Mouse (Mus musculus): Measurements from ENCODE around the gene Pdia5. TPM values are rescaled to one million over a fixed set of nuclear protein-coding genes. Genes with fewer than 3 reads are reported as not detected.

Gene Pdia5
- 26.6 and 26.9 TPM in 2 replicates for polyA plus RNA-seq (2015; fragmentation: Nextera tagmentation; extraction: Ambion mirVana)

- H3K4me1 ChIP-seq (ENCODE audit: control insufficient read depth, insufficient read depth, low read length): peaks cover 17% of the 10 kb centered on the region
- H3K9me3 ChIP-seq (replicated peaks; ENCODE audit: control insufficient read depth, low read length): no peaks in the 10 kb centered on the region
- under 1% methylated on average over 66 of the region's 66 CpGs for WGBS
- H3K4me3 ChIP-seq (ENCODE audit: low read length): peak within 1 kb of the TSS; percentile 86
- H3K36me3 ChIP-seq (ENCODE audit: control insufficient read depth, insufficient read depth): no peaks in the 10 kb centered on the region
- peak; percentile 95 for ATAC-seq (replicated peaks; ENCODE audit: extremely low read depth, insufficient read depth, low FRiP score)
- H3K4me2 ChIP-seq (ENCODE audit: low read depth, low read length): peak within 1 kb of the TSS; percentile 91
- no peaks in the 10 kb centered on the region for H3K27me3 ChIP-seq (ENCODE audit: control insufficient read depth, insufficient read depth, low read length)
- H3K9ac ChIP-seq (ENCODE audit: low read length): peak within 1 kb of the TSS; percentile 81
- no peak within 1 kb of the TSS for H3K27ac ChIP-seq (ENCODE audit: low read length)
Observed at GRCm38 (mm10) chr16:35490231-35491070, at the start of gene Pdia5. Gene Pdia5 (minus strand): TSS chr16:35490873.

DNA sequence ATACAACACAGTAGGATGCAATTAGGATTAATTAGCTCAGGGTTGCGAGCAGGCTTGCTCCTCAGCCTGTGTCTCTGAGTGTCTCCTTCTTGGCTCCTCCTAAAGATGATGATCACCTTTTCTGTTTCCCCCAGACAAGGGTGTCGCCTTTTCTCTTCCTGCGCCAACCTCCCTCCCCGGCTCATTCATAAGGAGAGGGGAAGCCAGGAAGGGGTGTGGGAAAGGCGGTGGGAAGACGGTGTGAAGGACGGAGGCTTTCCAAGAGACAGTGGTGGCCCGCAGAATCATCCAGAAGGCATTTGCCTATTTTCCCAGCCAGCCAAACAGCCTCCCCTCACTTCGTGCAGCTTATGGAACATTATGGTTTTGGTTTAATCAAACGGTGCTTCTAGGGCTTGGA, 48.4 kb upstream of the Pdia5 start:
- ATAC-seq (replicated peaks; ENCODE audit: extremely low read depth, insufficient read depth, low FRiP score): no peak
- no peak overlapping the region for H3K27ac ChIP-seq (ENCODE audit: low read length)
- no peak overlapping the region for H3K4me2 ChIP-seq (ENCODE audit: low read depth, low read length)
- no peaks in the 10 kb centered on the region for H3K9me3 ChIP-seq (replicated peaks; ENCODE audit: control insufficient read depth, low read length)
- no peak overlapping the region for H3K4me3 ChIP-seq (ENCODE audit: low read length)
- WGBS: 38% methylated on average over 10 of the region's 10 CpGs
- H3K4me1 ChIP-seq (ENCODE audit: control insufficient read depth, insufficient read depth, low read length): peaks cover 14% of the 10 kb centered on the region; the same call in 1 of the 2 replicates
- H3K36me3 ChIP-seq (ENCODE audit: control insufficient read depth, insufficient read depth): no peaks in the 10 kb centered on the region
- H3K9ac ChIP-seq (ENCODE audit: low read length): no peak overlapping the region
- peaks cover 60% of the 10 kb centered on the region for H3K27me3 ChIP-seq (ENCODE audit: control insufficient read depth, insufficient read depth, low read length)

GRCm38 (mm10) chr16:35537651-35538050, 47.0 kb upstream of the Pdia5 start:
- 60% methylated on average over 8 of the region's 8 CpGs for WGBS
- no peak overlapping the region for H3K27ac ChIP-seq (ENCODE audit: low read length)
- H3K9me3 ChIP-seq (replicated peaks; ENCODE audit: control insufficient read depth, low read length): no peaks in the 10 kb centered on the region
- no peak overlapping the region for H3K4me3 ChIP-seq (ENCODE audit: low read length)
- H3K9ac ChIP-seq (ENCODE audit: low read length): no peak overlapping the region
- H3K4me1 ChIP-seq (ENCODE audit: control insufficient read depth, insufficient read depth, low read length): peaks cover 14% of the 10 kb centered on the region; the same call in 1 of the 2 replicates
- no peaks in the 10 kb centered on the region for H3K36me3 ChIP-seq (ENCODE audit: control insufficient read depth, insufficient read depth)
- H3K4me2 ChIP-seq (ENCODE audit: low read depth, low read length): no peak overlapping the region
- peaks cover 48% of the 10 kb centered on the region for H3K27me3 ChIP-seq (ENCODE audit: control insufficient read depth, insufficient read depth, low read length)
- no peak for ATAC-seq (replicated peaks; ENCODE audit: extremely low read depth, insufficient read depth, low FRiP score)

GRCm38 (mm10) chr16:35534630-35535029, 44.0 kb upstream of the Pdia5 start:
- Histone ChIP-seq H3K27ac (ENCODE audit: low read length) (no peak overlapping the region), H3K27me3 (ENCODE audit: control insufficient read depth, insufficient read depth, low read length) (peaks cover 37% of the 10 kb centered on the region), H3K4me3 (ENCODE audit: low read length) (no peak overlapping the region), H3K36me3 (ENCODE audit: control insufficient read depth, insufficient read depth) (no peaks in the 10 kb centered on the region), H3K4me2 (ENCODE audit: low read depth, low read length) (no peak overlapping the region), H3K4me1 (ENCODE audit: control insufficient read depth, insufficient read depth, low read length) (no peaks in the 10 kb centered on the region), H3K9ac (ENCODE audit: low read length) (no peak overlapping the region), H3K9me3 (replicated peaks; ENCODE audit: control insufficient read depth, low read length) (no peaks in the 10 kb centered on the region)
- ATAC-seq (replicated peaks; ENCODE audit: extremely low read depth, insufficient read depth, low FRiP score): no peak
- 58% methylated on average over 3 of the region's 3 CpGs for WGBS

GRCm38 (mm10) chr16:35524200-35524599, 33.5 kb upstream of the Pdia5 start:
- ATAC-seq (replicated peaks; ENCODE audit: extremely low read depth, insufficient read depth, low FRiP score): no peak
- WGBS: 56% methylated on average over 4 of the region's 4 CpGs
- Histone ChIP-seq H3K9ac (ENCODE audit: low read length) (no peak overlapping the region), H3K9me3 (replicated peaks; ENCODE audit: control insufficient read depth, low read length) (no peaks in the 10 kb centered on the region), H3K4me2 (ENCODE audit: low read depth, low read length) (no peak overlapping the region), H3K27ac (ENCODE audit: low read length) (no peak overlapping the region), H3K4me1 (ENCODE audit: control insufficient read depth, insufficient read depth, low read length) (no peaks in the 10 kb centered on the region), H3K36me3 (ENCODE audit: control insufficient read depth, insufficient read depth) (no peaks in the 10 kb centered on the region), H3K4me3 (ENCODE audit: low read length) (no peak overlapping the region), H3K27me3 (ENCODE audit: control insufficient read depth, insufficient read depth, low read length) (0 out of 2 replicates have a peak, but pooled peaks cover 2% of the 10 kb centered on the region)

DNA sequence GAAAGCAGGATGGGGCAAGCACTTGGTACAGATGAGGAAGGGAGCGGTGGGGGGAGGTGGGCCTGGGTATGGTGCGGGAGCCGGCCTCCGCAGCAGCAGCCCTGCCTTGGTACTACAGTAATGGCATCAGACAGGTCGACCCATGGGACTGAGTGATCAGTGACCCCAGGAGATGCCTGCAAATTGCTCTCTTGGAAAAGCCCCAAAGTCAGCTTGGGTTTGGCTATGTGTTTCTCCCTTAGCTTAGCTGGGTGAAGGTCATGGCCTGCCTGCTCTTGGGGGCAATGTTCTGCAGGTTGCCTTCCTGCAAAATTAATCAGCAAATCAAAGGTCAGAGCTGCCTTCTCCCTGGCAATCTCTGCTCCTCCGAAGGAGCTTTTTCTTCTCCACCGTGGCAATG, 28.6 kb upstream of the Pdia5 start:
- no peaks in the 10 kb centered on the region for H3K9me3 ChIP-seq (replicated peaks; ENCODE audit: control insufficient read depth, low read length)
- no peak overlapping the region for H3K27ac ChIP-seq (ENCODE audit: low read length)
- no peak overlapping the region for H3K4me2 ChIP-seq (ENCODE audit: low read depth, low read length)
- no peaks in the 10 kb centered on the region for H3K36me3 ChIP-seq (ENCODE audit: control insufficient read depth, insufficient read depth)
- no peak for ATAC-seq (replicated peaks; ENCODE audit: extremely low read depth, insufficient read depth, low FRiP score)
- no peak overlapping the region for H3K4me3 ChIP-seq (ENCODE audit: low read length)
- H3K27me3 ChIP-seq (ENCODE audit: control insufficient read depth, insufficient read depth, low read length): no peaks in the 10 kb centered on the region
- 65% methylated on average over 7 of the region's 7 CpGs for WGBS
- H3K4me1 ChIP-seq (ENCODE audit: control insufficient read depth, insufficient read depth, low read length): 0 out of 2 replicates have a peak, but pooled peaks cover 5% of the 10 kb centered on the region
- H3K9ac ChIP-seq (ENCODE audit: low read length): no peak overlapping the region

DNA sequence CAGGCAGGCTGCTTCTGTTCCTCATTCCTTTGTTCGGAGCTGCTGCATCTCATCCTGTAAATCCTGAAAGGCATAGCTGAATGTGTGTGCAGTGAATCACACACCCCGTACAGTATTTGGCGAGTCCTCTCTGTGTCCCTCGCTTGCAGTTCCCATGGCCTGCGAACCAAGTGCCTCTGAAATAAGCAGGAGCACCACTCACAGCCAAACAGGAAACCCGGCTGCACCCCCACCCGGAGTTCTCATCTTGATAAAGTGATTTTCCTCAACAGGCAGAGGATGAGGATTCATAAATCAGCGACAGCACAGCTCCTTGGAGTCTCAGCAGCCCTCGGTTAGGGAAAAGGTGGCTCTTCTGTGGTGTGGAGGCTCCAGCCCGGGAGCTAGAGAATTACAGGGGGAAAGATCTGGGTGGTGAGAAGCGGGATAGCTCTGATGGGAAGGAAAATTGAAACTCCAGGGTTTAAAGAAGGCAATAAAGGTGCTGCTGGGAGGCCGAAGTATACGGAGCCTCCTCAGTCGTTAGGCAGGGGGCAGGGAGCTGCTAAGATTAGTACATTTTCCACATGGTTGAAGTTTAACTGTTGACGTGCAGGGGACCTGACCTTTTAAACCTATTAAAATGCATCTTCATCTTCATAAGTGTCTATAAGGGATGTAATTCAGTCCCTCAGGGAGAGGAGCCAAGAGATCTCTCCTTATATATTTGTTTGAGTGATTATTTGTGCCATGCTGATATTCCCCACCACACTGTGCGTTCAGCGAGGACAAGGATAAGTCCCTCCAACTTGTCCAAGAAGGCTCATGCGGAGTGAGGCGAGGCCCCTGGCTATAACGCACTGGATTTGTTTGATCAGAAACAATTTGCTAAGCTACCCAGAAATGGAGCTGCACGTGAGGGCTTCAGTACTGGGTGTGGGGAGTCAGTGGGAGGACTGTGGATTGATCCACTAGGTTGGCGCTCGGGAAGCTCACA, 27.6 kb upstream of the Pdia5 start:
- peak overlapping the region; percentile 21; the same call in 1 of the 2 replicates for H3K4me2 ChIP-seq (ENCODE audit: low read depth, low read length)
- no peak overlapping the region for H3K4me3 ChIP-seq (ENCODE audit: low read length)
- WGBS: 47% methylated on average over 23 of the region's 23 CpGs
- no peaks in the 10 kb centered on the region for H3K9me3 ChIP-seq (replicated peaks; ENCODE audit: control insufficient read depth, low read length)
- ATAC-seq (replicated peaks; ENCODE audit: extremely low read depth, insufficient read depth, low FRiP score): no peak
- no peaks in the 10 kb centered on the region for H3K27me3 ChIP-seq (ENCODE audit: control insufficient read depth, insufficient read depth, low read length)
- H3K36me3 ChIP-seq (ENCODE audit: control insufficient read depth, insufficient read depth): no peaks in the 10 kb centered on the region
- no peak overlapping the region for H3K27ac ChIP-seq (ENCODE audit: low read length)
- H3K4me1 ChIP-seq (ENCODE audit: control insufficient read depth, insufficient read depth, low read length): 0 out of 2 replicates have a peak, but pooled peaks cover 5% of the 10 kb centered on the region
- H3K9ac ChIP-seq (ENCODE audit: low read length): peak overlapping the region; percentile 25

GRCm38 (mm10) chr16:35515977-35516612, 25.4 kb upstream of the Pdia5 start:
- no peak for ATAC-seq (replicated peaks; ENCODE audit: extremely low read depth, insufficient read depth, low FRiP score)

More at GRCm38 (mm10) chr16:35515977-35516612, 25.4 kb upstream of the Pdia5 start:
- no peaks in the 10 kb centered on the region for H3K9me3 ChIP-seq (replicated peaks; ENCODE audit: control insufficient read depth, low read length)
- no peak overlapping the region for H3K9ac ChIP-seq (ENCODE audit: low read length)
- no peaks in the 10 kb centered on the region for H3K27me3 ChIP-seq (ENCODE audit: control insufficient read depth, insufficient read depth, low read length)
- no peaks in the 10 kb centered on the region for H3K36me3 ChIP-seq (ENCODE audit: control insufficient read depth, insufficient read depth)
- no peak overlapping the region for H3K4me3 ChIP-seq (ENCODE audit: low read length)
- 69% methylated on average over 21 of the region's 21 CpGs for WGBS
- H3K27ac ChIP-seq (ENCODE audit: low read length): no peak overlapping the region
- H3K4me1 ChIP-seq (ENCODE audit: control insufficient read depth, insufficient read depth, low read length): 0 out of 2 replicates have a peak, but pooled peaks cover 5% of the 10 kb centered on the region
- no peak overlapping the region for H3K4me2 ChIP-seq (ENCODE audit: low read depth, low read length)
